In the genomic region with DNA sequence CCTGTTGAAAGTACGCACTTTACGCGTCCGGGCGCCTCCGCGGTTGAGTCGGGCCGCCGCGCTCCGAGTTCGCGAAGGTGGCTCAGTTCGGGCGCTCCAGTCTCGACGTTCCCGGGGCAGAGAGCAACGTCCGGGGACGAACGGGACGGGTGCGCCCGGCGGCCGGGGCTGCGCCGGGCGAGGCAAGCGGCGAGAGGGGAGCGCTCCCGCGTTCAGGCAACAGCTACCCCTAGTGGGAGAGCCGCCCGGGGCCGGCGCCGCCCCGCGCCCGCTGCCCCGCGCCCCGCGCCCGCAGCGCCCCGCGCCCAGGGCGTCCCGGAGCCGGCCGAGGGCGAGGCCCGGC, we compare ENCODE assay signal across 9 mouse cellular contexts. TPM values are rescaled to one million over a fixed set of nuclear protein-coding genes. Genes with fewer than 3 reads are reported as not detected.
DNase-seq lines count a peak whose midpoint lies in the region; ATAC-seq lines count a peak whose summit lies in the region.
"Had no signal": no experiment of that assay in that cellular context is flagged by ENCODE, and none has a peak within 500 bp of the region (broad histone marks: within the 10 kb centered on the region; RNA-seq: fewer than 3 reads in every experiment).

No protein-coding gene starts in this region.

- H3K36me3 ChIP-seq in heart, embryonic 14.5 days (ENCODE audit: control insufficient read depth, insufficient read depth, low read length): no peaks in the 10 kb centered on the region

- no peak overlapping the region for H3K9ac ChIP-seq in heart, embryonic 14.5 days (ENCODE audit: low read length)

- H3K4me3 ChIP-seq in heart, embryonic 14.5 days (ENCODE audit: control insufficient read depth in 1 of 2, insufficient read depth in 1 of 2, low read depth in 1 of 2, low read length in 2 of 2): peak overlapping the region; percentile 24 to 40; a peak in 3 of 4 replicates

- no peak overlapping the region for H3K27ac ChIP-seq in heart, embryonic 14.5 days (replicated peaks in 1 of 2; ENCODE audit: control insufficient read depth in 1 of 2, insufficient read depth in 1 of 2, low read depth in 2 of 2, low read length in 2 of 2)

- ATAC-seq in heart, embryonic 14.5 days (ENCODE audit: insufficient number of reproducible peaks, insufficient read depth, low FRiP score, low read depth): no peak
- ATAC-seq in megakaryocyte progenitor cell, adult 5-6 weeks (replicated peaks; ENCODE audit: poor library complexity): peak; percentile 31; the same call in 1 of the 2 replicates

- H3K4me1 ChIP-seq in heart, embryonic 14.5 days (ENCODE audit: control insufficient read depth in 2 of 2, insufficient read depth in 2 of 2, low read length in 2 of 2): peaks cover 0 to 6% of the 10 kb centered on the region in 2 experiments; a peak in 2 of 4 replicates

- peaks cover 99% of the 10 kb centered on the region for H3K27me3 ChIP-seq in heart, embryonic 14.5 days (ENCODE audit: control insufficient read depth, insufficient read depth, low read length)

- intact Hi-C loops in left cerebral cortex, postnatal 10 days (cut with DNase I): no loop called here

- H3K4me2 ChIP-seq in heart, embryonic 14.5 days (ENCODE audit: low read length): peak overlapping the region; percentile 62

- DNase-seq in ovary, postnatal 36 days (ENCODE audit: low spot score): peak; percentile 40
- DNase-seq in ovary, postnatal 10 days (ENCODE audit: low spot score): no peak
- DNase-seq in kidney, postnatal 10 days: peak; percentile 63
- DNase-seq in left cerebral cortex, postnatal 10 days (ENCODE audit: extremely low spot score in 1 of 2, low spot score in 2 of 2): no peak
- DNase-seq in urinary bladder, postnatal 4 days (ENCODE audit: low spot score in 2 of 2): no peak
- no peak for DNase-seq in cerebellum, adult 9-11 months

- WGBS in heart, embryonic 14.5 days: 1% methylated on average over 50 of the region's 58 CpGs

- H3K9me3 ChIP-seq in heart, embryonic 14.5 days (ENCODE audit: control insufficient read depth, low read length): no peaks in the 10 kb centered on the region

RNA-seq across cellular contexts. Expression of a gene that starts 0.9 kb away (rescaled TPM):
- polyA plus RNA-seq in heart, embryonic 14.5 days (2014; fragmentation: Nextera tagmentation; extraction: Ambion mirVana): not detected in 2 replicates
- not detected in 2 replicates for total RNA-seq in megakaryocyte progenitor cell, adult 5-6 weeks (2015)
- not detected in 2 replicates for total RNA-seq in megakaryocyte progenitor cell, adult 5-6 weeks (2017)
- 1 to 10 TPM; 1.1 to 1.4 TPM for total RNA-seq in left cerebral cortex, postnatal 10 days (2021)
- total RNA-seq: MEL had no signal

Comparison
In these comparisons a context has a peak if more than half of its experiments do, and no peak if none do; other contexts are left out.
1. DNase-seq: peak in ovary, postnatal 36 days (single experiment) and kidney, postnatal 10 days (single experiment); none in ovary, postnatal 10 days (single experiment), left cerebral cortex, postnatal 10 days (0 of 2), urinary bladder, postnatal 4 days (0 of 2) and cerebellum, adult 9-11 months (single experiment).